Mouse (Mus musculus): ENCODE data around the gene Krt80.
"Not testable (repeated sequence)": the region's sequence is repeated elsewhere in the genome, so short reads cannot be mapped to it uniquely, and the experiment has no call there.

Krt80 gene

GRCm38 (mm10) chr15:101341797-101342515 is 28.0 kb downstream of the Krt80 start:
- in situ Hi-C loops (cut with MboI): no loop called here

- in situ Hi-C loops (cut with MboI): loop anchor here (10.0 kb wide), 1 partner anchor 645 kb away; no protein-coding TSS in a partner anchor
Observed at GRCm38 (mm10) chr15:101339537-101339936, 30.4 kb downstream of the Krt80 start.

DNA sequence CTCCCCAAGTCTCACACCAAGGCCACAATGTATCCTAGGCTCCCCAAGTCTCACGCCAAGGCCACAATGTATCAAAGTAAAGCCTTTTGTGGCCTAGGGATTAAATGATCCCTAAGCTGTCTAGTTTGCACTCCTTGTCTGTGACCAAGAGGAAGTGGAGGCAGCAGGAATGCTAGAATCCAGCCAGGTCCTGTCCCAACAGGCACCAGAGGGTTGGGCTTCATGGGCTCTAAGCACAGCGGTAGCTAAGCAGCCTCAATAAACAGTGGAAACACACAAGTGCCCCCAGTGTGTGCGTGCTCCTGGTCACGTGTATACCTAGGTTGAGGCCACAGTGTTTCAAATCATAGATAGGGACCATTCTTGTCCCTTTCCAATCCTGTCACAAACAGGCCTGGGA is 31.6 kb downstream of the Krt80 start:
- in situ Hi-C loops (cut with MboI): loop anchor here (10.0 kb wide), 1 partner anchor 646 kb away; no protein-coding TSS in a partner anchor

DNA sequence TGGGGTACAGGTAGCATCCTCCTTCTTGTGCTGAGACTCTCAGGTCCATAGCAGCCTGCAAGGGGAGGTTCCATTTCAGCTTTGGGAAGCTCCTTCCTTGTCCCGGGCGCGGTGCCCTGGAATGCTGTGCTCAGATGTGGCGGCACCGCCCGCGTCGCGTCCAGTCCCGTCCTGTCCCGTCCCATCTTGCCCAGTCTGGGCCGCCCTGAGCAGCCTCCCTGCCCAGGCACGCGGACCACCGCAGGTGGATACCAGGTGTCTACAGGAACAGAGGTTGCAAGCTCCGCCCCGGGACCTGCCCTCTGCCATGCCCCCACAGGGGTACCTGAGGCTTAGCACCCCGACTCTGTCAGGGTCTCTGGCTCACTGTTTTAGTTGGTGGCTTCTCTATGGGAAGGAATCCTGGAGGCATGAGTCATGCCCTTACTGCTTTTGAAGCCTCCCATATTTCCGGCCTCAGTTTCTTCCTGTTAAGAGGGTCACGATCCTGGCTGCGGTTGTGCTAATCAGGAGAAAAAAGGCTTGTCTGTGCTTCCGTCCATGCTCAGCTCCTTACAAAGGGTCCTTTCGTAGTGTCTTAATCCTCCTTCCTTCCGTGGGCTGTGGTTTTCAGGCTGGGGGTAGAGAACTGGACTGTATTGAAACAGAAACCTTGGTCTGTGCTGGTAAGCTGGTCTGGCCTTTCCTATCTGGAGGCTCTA is 33.3 kb downstream of the Krt80 start:
- in situ Hi-C loops (cut with MboI): loop anchor here (10.0 kb wide), 1 partner anchor 648 kb away; no protein-coding TSS in a partner anchor

GRCm38 (mm10) chr15:101333648-101334047 is 36.3 kb downstream of the Krt80 start:
- in situ Hi-C loops (cut with MboI): loop anchor here (10.0 kb wide), 1 partner anchor 651 kb away; no protein-coding TSS in a partner anchor

DNA sequence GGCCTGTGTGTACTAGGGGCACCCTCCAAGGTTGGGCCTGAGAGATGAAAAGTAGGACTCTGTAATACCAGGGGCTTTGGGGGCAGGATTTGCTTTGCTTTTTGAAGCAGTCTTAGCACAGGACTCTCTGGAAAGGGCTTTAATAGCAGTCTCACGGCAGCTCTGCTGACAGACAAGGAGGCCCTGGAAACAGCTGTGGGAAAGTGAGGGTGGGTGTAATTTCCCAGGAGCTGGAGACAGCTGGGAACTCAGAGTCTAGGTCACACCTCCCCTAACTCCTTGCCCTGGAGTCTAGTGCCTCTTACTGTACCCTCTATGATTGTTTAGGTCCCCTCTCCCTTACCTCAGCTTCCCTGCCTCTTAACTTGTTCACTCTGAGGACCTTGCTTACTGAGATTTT is 36.8 kb downstream of the Krt80 start:
- in situ Hi-C loops (cut with MboI): loop anchor here (10.0 kb wide), 1 partner anchor 652 kb away; no protein-coding TSS in a partner anchor

- in situ Hi-C loops (cut with MboI): loop anchor here (10.0 kb wide), 1 partner anchor 652 kb away; no protein-coding TSS in a partner anchor
Observed at GRCm38 (mm10) chr15:101332370-101332769, 37.6 kb downstream of the Krt80 start.

GRCm38 (mm10) chr15:101331090-101331489 is 38.9 kb downstream of the Krt80 start:
- in situ Hi-C loops (cut with MboI): loop anchor here (10.0 kb wide), 1 partner anchor 654 kb away; no protein-coding TSS in a partner anchor

DNA sequence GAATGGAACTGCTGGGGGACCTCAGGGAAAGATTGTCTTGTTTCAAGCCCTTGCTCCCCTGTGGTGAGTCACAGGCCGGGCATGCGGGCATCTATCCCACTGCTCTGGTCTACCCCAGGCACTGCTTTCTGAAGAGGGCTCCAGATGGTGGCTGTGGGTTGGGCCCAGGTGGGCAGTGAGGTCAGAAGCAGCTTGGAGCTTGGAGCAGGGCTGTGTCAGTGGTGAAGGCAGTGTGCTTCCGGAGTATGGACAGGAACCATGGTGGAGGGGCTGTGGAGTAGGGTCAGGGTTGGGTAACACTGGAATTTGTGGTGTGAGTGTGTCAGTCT is 40.4 kb downstream of the Krt80 start:
- in situ Hi-C loops (cut with MboI): no loop called here

- in situ Hi-C loops (cut with MboI): no loop called here
Observed at GRCm38 (mm10) chr15:101328876-101329563, 40.9 kb downstream of the Krt80 start.

DNA sequence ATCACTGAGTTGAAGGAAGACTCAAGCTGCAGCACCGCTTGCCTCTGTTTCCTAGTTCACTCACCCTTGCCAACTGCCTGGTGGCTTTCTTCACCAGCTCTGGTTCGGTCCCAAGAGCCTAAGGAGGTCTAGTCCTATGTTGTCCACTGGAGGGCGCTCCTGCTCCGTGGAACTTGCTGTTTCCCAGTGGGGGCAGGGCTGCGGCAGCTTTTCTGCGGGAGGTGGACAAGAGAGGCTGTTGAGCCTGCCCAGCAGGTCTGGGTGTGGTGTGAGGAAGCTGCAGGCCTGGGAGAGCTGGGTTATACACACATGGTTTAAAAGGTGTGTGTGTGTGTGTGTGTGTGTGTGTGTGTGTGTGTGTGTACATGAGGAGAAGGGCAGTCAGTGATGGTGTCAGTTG is 42.7 kb downstream of the Krt80 start:
- in situ Hi-C loops (cut with MboI): no loop called here

DNA sequence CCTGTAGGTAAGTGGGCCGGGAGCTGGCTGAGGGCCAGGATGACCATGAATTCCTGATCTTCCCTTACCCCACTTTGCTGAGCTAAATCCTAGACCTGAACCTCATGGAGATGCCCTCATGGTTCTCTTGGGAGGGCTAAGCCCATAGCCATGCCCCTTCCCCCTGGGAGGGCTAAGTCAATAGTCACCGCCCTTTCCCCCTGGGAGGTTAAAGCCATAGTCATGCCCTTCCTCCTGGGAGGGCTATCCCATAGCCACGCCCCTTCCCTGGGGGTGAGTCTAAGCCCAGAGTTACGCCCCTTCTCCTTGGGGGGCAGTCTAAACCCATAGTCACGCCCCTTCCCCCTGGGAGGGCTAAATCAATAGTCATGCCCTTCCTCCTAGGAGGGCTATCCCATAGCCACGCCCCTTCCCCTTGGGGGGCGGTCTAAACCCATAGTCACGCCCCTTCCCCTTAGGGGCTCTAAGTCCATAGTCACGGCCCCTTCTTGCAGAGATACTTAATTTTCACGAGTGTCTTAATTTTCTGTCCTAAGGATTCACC is 43.9 kb downstream of the Krt80 start:
- in situ Hi-C loops (cut with MboI): no loop called here

GRCm38 (mm10) chr15:101324409-101324808 is 45.6 kb downstream of the Krt80 start:
- in situ Hi-C loops (cut with MboI): not testable (repeated sequence)

DNA sequence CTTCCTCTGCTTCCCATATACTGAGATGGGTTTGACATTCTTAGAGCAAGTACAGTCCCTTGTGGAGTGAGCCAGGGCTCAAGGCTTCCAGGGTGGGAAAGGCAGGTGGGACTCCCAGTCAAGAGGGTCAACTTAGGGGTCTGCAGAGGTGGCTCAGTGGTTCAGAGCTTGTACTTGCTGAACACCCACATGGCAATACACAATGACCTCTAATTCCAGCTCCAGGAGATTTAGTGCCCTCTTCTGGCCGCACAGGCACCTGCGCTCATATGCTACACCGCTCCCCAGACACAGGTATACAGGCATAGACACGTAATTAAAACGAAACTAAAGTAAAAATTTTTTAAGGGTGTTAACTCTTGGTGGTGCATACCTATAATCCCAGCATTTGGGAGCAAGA is 46.5 kb downstream of the Krt80 start:
- in situ Hi-C loops (cut with MboI): no loop called here

DNA sequence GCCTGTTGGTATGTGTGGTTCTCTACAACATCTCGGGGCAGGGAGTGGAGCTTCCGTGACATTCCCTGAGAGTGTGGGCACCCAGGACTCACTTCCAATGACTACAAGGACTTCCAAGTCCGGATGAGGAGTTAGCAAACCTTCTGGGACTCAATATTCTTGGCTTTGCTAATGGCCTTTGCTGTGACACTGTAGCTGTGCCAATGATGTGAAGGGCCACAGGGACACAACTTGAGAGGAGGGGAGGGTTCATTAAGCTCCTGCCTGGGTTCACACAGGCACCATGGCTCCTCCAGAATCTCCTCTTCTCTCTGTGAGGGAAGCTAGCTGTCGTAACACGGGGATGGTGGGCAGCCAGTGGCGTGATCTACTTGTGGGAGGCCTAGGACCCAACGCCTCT is 47.3 kb downstream of the Krt80 start:
- in situ Hi-C loops (cut with MboI): no loop called here

- in situ Hi-C loops (cut with MboI): no loop called here
Observed at GRCm38 (mm10) chr15:101322106-101322505, 47.9 kb downstream of the Krt80 start.

- in situ Hi-C loops (cut with MboI): no loop called here
Observed at GRCm38 (mm10) chr15:101321126-101321525, 48.8 kb downstream of the Krt80 start.

- in situ Hi-C loops (cut with MboI): no loop called here
Observed at GRCm38 (mm10) chr15:101320618-101321041, 49.3 kb downstream of the Krt80 start.

- in situ Hi-C loops (cut with MboI): no loop called here
Observed at GRCm38 (mm10) chr15:101320010-101320617, 49.8 kb downstream of the Krt80 start.

DNA sequence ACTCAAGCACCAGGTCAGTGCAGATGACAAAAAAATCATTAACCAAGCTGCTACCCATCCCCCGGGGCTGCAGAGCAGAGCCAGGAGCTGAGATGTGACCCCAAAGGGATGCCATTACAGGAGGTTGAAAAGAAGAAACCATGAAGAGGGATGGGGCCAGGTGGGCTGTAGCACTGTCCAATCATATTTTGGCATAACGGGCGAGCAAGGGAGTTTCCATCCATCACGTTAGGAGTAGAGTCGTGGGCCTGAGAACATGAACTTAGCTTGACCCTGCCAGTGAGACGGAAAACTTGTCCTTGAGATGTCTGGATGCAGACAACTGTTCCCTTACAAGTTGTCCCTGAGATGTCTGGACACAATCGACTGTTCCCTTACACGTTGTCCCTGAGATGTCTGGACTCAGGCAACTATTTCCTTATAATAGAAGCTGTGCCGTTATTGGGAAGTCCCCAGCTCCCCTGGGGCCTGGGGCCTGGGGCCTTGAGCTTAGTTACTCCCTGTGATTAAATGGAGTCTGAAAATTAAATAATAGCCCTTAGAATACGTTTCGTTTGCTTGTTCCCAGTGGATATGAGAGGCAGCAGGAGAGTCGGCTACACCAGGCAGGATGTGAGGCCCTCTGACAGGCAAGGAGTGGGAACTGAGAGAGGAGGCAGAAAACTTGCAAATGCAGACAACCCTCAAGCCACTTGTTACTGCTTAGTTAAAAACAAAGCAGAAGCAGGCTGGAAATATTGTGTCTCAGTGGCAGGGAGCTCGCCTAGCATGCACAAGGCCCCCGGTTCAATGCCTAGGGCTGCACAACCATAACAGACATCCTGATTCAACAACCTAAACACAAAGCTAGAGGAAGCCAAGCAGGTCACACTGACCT is 50.8 kb downstream of the Krt80 start:
- in situ Hi-C loops (cut with MboI): no loop called here

All from mature B cell (primary cell).